Mouse (Mus musculus) small intestine, adult 2 months (tissue): Measurements from ENCODE around the gene Ago4.

ENCODE experiments used
- CTCF ChIP-seq: fragments of 200-500 bp; IDR thresholded peaks from 2 replicates; pipeline ENCODE4 v1.5.1; 2012; ENCODE audit warnings: low read depth, mild to moderate bottlenecking, control low read depth, inconsistent platforms, low read length, moderate library complexity, mixed read lengths; ENCODE audit not compliant: insufficient replicate concordance, insufficient read length; ENCODE audit errors: extremely low read depth
- POLR2A ChIP-seq: fragments of 200-500 bp; IDR thresholded peaks from 2 replicates; pipeline ENCODE4 v1.6.1; 2012; ENCODE audit warnings: low read depth, mild to moderate bottlenecking, control low read depth, inconsistent platforms, low read length, moderate library complexity

- TF ChIP-seq CTCF, result no peak
- TF ChIP-seq POLR2A, result no peak
Observed at GRCm38 (mm10) chr4:126526828-126527227, 6.4 kb downstream of the Ago4 start.
